Mouse (Mus musculus): ENCODE results near the gene Arhgap45.

DNA sequence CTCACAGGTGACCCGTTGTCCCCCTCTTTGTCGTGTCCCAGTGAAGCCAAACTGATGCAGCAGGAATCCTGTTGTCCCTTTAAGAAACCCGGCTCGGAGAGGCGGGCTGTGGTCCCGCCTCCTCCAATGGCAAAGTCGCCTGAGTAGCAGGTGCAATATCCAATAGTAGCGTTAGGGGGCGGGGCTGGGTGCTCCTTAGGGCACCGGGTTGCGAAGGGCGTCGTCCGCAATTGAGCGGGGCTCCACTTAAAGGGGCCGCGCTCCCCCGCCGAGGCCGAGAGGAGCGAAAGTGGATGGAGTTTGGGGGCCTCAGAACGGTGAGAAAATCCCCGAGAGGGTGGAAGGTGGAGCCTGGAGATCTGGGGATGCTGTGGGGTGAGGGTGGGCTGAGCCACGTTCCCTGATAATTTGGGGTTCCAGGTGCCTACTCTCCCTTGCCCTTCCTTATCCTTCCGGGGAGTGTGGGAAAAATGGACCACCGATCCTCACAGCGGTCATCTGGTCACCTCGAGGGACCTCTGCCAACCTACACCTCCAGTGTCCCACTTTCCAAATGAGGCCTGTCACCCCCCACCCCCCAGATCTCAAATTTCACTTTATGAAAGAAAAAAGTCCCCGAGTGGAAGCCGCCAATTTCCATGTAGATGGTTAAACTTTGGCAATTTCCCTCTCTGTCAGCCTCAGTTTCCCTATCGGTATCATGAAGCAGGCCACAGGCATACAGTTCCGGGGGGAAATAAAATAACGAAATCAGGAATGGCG, 20.0 kb upstream of the Arhgap45 start, which contains the start of gene Abca7:
- TF ChIP-seq CTCF (IDR thresholded peaks at IDR 0.05) (peak; percentile 43), EP300 (IDR thresholded peaks at IDR 0.05) (no peak)

Data from lung, postnatal 0 days (tissue).